Mouse (Mus musculus) thymus, postnatal 10 days (tissue): Measurements from ENCODE around the gene Dhx30.
"Not testable (repeated sequence)": the region's sequence is repeated elsewhere in the genome, so short reads cannot be mapped to it uniquely, and the experiment has no call there.

Experiments
- DNase-seq, 2 experiments: peaks; one replicate each; pipeline ENCODE4 v3.0.0; 2021; ENCODE audit warnings: low spot score in 2 of 2

The Dhx30 gene

DNA sequence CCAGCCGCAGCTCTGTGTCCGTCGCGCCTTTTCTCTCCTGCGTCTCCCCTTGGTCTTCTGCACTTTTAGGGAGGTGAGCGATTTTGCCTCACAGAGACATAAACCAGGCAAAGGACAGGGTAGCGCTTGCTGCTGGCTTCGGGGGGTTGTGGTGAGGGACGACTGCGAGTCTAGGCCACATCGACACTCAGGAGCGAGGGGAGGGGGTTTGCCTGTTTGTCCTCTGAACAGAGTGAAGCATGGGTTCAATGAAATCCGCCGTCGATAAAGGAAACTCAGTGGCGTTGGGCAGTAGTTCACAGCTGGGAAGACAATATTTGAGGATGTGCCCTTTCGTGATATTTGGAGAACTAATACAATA, at the start of gene Dhx30:
Gene Dhx30, minus strand, starts transcription at position 52 of the 361 bp plus-strand sequence.
- no peak for DNase-seq

DNA sequence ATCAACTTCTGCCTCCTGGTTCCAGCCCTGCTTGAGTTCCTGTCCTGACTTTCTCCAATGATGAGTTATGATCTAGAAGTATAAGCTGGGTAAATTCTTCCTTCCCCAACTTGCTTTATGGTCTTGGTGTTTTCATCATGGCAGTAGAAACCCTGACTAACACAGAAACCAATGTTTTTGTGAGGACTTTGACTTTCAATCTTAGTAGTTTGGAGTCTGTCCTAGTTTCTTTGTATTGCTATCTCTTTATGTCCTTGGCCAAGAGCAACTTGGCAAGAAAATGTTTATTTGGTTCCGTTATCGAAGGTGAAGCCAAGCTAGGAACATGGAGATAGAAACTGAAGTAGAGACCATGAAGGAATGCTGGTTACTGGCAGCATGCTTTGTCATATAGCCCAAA, 45.4 kb upstream of the Dhx30 start:
- DNase-seq, result no peak

DNA sequence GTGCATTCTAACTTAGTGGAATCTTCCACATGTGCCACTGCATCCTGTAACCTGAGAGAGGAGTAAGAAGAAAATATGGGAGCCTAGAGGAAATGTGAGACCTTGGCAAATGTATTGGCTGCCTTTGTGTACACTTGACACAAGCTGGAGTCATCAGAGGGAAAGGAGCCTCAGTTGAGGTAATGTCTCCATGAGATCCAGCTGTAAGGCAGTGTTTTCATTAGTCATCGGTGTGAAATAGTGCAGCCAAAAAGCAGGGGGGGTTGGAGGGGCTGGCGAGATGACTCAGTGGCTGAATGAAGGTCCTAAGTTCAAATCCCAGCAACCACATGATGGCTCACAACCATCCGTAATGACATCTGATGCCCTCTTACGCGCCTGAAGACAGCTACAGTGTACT, 44.8 kb upstream of the Dhx30 start:
- no peak for DNase-seq

DNA sequence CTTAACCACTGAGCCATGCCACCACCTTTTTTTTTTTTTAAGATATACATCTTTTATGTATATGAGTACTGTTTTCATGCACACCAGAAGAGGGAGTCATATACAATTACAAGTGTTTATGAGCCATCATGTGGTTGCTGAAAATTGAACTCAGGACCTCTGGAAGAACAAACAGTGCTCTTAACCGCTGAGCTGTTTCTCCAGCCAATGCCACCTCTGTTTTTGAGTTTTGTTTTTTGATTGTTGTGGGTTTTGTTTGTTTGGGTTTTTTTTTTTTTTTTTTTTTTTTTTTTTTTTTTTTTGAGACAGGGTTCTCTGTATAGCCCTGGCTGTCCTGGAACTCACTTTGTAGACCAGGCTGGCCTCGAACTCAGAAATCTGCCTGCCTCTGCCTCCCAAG, 42.9 kb upstream of the Dhx30 start:
- not testable (repeated sequence) for DNase-seq

DNA sequence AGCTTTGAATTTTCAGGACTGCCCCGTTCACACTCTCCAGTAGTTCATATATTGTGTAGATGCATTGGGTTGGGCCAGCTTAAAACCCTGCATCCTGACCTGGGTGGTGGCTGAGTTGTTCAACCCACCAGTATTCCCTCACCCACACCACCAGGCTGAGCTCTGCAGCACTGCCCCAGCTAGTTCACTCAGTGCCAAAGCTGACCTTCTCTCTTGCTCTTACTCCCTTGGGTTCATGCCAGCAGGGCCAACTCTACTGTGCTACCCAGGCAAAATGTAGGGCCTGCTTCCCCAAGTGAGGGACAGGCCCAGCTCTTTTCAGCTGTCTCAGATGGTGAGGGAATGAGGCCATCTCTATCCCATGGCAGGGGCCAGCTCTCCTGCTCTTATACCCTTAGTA, 41.4 kb upstream of the Dhx30 start:
- DNase-seq, result no peak

DNA sequence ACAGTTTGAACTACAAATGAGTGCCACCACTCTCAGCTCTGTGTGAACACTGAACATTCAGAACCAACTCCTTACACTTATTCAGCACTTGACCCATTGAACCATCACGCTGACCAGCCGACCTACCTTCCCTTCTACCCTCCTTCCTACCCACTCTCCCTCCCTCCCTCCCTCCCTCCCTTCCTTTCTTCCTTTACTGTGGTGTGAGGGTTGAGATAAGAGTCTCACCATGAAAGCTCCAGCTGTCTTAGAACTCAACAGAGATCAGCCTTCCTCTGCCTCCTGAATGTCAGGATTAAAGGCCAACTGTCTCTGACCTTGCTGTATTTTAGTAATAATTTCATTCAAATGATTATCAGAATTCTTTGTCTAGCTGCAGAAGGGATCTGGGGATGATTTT, 31.0 kb upstream of the Dhx30 start:
- DNase-seq, result no peak

DNA sequence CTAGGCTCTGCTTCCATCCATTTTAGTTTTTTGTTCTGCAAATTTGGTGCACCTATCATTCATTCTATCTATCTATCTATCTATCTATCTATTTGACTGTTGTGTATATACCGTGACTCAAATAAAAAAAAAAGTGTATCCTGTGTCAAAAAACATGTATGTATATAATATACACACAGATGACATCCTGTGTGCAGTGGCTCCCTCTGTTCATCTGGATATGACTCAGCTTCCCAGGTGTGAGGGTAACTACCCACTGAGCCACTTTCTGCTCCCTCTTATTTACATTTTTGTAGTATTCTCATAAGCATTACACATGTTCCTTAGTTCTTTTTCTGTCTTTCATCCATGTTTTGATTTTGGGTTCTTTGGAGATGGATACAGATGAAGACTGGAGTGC, 24.5 kb upstream of the Dhx30 start:
- no peak for DNase-seq

DNA sequence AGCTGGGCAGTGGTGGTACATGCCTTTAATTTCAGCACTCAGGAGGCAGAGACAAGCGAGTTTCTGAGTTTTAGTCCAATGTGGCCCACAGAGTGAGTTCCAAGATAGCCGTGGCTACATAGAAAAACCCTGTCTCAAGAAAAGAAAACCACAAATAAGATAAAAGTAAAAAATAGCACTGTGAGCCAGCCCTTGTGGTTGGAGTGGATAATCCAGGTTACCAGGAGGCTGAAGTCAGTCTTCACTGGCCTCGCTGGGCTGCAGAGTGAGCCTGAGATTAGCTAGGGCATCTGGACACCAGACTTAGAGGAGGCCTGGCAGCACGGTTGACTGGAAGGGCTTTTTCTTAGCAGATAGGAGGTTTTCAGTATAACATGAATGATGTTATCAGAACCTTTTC, 21.5 kb upstream of the Dhx30 start:
- DNase-seq, result no peak

DNA sequence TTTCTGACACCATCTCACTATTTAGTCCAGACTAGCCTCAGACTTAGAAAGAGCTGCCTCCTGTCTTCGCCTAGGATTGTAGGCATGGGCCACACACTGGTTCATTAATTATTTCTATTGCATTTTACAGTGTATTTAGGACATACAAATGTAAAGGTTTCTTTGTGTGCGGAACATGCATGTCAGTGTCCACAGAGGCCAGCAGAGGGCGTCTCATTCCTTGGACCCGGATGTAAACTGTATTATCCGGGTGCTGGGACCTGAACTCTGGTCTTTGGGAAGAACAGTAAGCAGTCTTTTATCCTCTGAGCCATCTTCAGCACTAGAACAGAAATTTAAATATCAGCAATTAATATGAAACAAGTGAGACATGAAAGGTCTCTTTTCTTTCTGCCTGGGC, 16.5 kb upstream of the Dhx30 start:
- no peak for DNase-seq

DNA sequence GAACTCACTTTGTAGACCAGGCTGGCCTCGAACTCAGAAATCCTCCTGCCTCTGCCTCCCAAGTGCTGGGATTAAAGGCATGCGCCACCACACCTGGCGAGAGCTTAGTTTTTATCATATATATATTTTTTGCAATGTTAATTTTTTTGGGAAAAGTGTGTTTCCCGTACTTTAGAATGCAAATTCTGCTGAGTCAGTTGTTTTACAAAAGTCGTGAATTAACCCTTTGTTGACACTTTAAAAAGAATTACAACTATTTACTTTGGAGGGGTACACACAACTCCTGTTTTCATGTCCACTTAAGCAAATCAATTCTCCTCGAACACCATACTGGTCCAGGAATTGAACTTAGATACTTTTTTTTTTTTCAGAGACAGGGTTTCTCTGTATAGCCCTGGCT, 15.3 kb upstream of the Dhx30 start:
- DNase-seq, result no peak

DNA sequence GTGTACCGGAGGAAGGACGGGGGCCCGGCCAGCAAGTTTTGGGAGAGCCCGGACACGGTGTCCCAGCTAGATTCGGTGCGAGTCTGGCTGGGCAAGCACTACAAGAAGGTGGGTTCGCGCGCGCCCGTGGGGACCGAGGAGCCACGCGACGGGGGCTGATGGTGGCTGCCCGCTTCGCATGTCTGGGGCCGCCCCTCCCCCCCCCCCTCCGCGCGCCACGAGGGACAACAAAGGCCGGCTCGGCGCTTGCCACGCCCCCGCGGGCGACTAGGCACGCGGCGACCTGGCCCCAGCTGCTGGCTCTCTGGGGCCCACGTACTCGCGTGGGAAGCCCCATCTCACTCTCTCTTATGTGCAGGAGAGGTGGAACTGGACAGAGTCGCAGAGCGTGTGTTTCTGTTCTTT, 14.6 kb upstream of the Dhx30 start:
- peak in 1 of 2 experiments; percentile 51 for DNase-seq

DNA sequence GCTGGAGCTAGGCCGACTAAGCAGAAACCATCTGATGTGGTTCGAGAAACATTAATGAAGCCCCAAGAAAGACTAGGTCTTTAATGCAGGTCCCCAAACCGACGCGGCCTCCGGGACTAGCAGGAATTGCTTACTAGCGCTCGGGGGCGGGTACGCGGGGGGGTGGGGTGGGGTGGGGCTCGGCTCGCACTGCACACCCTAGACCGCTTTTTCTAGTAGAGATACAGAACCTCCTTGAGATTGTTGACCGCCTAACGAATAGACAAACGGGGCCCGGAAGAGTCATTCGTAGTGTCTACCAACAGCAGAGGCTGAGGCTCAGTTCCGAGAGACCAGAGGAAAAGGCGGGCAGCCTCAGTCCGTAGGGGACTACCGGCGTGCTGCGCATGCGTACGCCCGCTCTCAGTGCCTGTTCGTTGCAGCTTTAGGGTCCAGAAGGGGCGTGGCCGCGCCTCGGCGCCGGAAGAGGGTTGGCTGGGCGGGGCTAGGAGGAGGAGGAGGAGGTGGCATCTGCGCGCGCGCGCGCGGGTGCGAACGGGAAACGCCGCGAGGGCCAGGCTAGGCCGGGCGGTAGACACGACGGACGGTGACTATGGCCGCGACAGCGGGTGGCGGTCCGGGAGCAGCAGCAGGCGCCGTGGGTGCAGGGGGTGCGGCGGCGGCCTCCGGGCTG, 14.0 kb upstream of the Dhx30 start:
- DNase-seq, result peak; percentile 99 to 100

DNA sequence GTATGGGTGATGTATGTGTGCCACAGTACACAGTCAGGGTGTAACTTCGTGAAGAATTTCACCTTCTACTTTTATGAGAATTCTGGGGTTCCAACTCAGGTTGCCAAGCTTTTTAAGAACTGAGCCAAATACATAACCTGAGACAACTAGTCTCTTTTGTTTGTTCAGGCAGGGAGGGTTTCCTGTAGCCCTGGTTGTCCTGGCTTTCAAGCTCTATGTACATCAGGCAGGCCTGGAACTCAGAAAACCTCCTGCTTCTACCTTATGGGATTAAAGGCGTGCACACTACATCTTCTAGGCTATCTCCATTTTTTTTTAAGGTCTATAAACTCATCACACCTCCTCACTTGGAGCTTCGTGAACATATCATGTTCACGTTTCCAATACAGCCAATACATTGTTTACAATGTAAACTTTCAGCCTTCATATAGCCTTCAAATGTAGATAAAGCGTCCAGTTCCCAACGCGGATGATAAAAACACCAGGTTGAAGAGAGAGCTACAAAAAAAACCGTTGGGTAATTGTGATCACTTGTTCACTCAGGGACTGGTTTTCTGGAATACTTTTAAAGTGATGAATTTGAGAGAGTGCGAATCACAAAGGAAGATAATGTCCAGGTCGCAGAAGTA, 13.4 kb upstream of the Dhx30 start:
- DNase-seq, result peak in 1 of 2 experiments; percentile 11

DNA sequence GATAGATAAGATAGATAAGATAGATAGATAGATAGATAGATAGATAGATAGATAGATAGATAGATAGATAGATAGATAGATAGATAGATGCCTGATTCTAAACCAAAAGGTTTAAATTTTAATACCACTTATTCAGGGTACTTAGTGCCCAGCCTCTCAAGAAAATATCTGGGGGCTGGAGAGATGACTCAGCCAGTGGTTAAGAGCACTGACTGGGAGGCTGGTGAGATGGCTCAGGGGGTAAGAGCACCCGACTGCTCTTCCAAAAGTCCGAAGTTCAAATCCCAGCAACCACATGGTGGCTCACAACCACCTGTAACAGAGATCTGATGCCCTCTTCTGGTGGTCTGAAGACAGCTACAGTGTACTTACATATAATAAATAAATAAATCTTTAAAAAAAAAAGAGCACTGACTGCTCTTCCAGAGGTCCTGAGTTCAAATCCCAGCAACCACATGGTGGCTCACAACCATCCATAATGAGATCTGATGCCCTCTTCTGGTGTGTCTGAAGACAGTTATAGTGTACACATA, 6.4 kb upstream of the Dhx30 start:
- not testable (repeated sequence) for DNase-seq

DNA sequence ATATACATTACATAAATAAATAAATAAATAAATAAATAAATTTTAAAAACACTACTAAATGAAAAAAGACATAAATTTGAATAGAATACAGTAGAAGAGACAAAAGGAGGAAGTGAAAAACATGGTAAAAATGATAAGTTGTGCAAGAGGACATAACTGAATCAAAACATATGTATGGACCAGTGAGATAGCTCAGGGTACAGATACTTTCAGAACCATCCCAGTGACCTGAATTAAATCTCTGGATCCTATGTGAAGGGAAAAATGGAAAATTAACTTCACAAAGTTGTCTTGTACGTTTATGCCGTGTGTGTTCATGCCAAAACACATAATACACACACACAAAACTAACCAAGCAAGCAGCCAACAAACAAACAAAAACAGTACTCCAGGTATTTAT, 5.7 kb upstream of the Dhx30 start:
- no peak for DNase-seq

DNA sequence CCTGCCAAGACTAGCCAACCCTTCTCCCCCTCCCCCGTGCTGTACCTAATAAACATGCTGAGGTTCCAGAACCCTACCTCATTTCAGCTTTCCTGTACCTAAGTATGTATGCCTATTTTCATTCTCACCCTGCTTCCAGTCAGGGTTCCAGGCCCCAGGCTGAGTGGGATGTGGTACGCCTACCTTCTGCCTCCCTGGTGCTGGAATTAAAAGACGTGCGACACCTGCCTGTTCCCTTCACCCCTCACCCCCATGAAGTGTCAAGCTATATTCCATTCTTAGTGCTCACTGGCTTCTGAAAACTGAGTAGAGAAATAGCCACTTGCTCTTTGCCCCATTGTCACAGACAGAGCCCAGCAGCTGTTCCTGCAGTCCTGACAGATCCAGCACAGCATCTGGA, 3.8 kb upstream of the Dhx30 start:
- no peak for DNase-seq

DNA sequence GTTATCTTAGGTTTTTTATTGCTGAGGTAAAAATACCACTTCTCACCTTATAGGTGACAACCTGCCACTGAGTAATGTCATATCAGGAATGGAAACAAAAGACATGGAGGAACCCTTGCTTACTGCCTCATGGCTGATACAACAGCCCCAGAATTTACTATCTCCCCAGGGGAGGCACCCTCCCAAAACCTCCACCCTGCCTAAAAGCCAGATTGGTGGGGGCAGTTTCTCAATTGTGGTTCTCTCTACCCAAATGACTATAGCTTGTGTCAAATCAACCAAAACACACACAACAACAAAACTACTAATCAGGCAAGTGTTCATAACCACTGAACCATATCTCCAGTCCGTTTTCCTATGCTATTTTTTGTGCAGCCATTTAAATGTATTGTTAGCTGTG, 619 bp upstream of the Dhx30 start:
- DNase-seq, result no peak

DNA sequence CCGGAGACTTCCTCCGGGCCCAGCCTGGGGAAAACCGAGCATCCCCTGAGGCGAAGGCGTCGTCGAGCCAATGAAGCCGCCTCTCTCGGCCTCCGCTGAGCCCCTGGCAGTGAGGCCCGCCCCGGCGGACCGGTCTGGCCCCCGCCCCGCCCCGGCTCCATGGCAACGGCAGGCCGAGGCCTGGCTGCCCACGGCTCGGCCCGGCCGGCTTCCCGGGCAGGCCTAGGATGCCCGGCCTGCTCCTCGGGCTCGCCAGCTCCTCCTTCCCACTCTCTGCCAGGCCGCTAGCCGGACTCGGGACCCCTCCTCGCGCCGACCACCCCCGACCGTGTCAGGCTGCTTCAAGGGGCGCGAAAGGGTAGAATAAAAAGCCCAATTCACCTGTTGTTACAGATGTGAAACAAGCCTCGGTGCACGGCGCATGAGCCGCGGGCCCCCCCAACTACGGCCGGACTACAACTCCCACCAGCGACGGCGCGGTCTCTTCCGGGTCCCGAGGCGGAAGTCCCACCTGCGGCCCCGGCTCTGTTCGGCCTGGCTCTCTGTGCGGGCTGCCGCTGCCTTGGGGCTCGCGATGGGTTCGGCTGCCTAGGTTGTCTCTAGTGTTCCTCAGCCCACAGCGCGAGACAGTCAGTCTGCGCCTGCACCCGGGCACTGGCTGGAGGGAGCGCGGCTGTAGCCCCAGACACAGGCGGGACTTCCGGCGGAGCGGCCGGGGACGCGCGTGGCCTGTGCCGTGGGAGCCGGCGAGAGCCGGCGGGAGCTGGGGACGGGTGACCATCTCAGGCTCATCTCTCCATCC, 452 bp downstream of the Dhx30 start, which contains the start of gene Smarcc1:
Gene Smarcc1, plus strand, starts transcription at position 732 of the 802 bp plus-strand sequence.
- peak; percentile 77 to 80 for DNase-seq

DNA sequence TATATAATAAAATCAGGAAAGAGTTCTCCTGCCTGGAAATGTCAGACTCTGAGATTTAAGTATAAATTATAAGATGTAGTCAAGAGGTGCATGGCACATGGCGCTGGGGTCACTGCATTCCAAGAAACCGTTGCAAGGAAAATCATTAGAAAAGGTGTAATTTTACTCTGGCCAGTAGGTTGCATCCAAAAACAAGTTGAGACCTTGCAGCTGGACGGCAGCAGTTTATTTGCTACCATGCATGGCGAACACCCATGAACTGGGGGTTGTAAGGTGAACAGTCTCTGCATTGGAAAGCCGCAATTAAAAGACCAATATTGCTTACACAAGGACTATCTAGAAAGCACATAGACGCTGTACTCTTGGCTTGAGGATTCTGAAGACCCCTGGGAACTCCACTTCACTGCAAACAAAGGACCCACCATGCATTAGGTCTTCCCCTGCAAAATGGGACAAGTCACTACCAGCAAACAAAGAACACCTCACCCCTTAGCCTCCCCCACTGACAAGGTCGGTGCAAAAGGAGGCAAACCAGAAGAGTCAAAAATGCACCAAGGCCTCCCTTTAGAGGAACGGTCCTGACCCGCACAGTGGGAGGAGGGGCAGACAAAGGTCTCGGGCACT, 1.2 kb downstream of the Dhx30 start:
- no peak for DNase-seq

DNA sequence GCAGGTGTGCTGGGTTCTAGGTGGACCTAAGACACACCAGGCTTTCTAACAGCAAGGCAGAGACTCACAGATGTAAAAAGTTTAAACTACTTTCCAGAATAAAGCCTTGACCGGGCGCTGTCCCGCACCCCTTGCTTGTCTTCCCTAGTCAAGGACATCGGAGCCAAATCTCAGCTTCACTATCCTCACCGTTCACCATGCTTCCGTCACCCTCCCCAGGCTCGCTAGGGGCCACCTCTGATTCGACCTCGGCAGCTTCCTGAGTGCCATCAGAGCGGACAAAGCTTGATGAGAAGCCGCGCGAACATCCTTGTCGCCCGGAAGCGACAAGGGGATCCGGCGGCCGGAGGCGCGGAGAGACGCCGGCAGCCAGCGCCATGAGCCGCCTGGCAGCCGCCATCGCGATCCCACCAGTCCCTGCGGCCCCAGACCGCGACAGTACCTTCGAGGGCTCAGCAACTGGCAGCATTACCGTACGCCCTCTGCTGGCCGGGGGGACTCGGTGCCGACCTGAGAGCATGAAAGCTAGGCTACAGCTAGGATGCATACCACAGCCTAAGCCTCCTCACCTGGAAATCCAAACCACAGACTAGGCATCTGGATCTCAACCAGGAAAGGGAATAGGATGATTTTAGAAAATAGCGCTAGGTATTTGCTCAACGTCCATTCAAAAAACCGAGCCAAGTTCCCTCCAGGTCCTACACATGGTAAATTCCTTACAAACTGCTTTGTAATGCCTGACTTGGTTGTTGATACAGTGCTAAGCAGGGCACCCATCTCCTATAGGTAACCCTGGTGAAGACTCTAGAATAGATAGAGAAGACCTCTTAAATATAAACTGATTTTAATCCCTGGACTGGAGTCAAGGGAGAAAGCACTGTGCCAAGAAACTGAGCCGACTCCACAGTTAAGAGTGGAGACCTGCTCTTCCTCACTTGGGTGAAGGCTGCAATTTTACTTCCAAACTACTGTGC, 16.7 kb downstream of the Dhx30 start:
- DNase-seq, result peak; percentile 85 to 96

DNA sequence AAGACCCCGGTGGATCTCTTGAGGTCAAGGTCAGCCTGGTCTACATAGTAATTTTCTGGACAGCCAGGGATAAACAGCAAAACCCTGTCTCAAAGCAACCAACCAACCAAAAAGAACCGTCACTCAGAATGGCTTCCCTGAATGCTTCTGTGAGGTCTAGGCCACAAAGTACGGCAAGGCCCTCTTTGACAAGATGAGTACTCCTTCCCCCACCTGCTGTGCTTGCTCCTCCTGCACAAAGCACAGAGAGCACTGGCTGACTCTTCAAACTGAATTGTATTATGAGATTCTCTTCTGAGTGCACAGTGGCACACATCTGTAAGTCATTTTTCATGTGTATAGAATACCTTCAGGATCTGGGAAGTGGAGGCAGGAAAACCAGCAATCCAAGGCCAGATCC, 19.8 kb downstream of the Dhx30 start:
- DNase-seq, result no peak
